Mouse (Mus musculus) cerebellum, adult 8-10 months (tissue): ENCODE data around the gene Pycr2.
"Not testable (repeated sequence)": the region's sequence is repeated elsewhere in the genome, so short reads cannot be mapped to it uniquely, and the experiment has no call there.

ENCODE experiments used
- DNase-seq: peaks from one replicate; pipeline ENCODE4 v3.0.0; 2022

The Pycr2 gene

GRCm38 (mm10) chr1:180905876-180906275 is 1.8 kb downstream of the Pycr2 start:
- DNase-seq, result no peak

DNA sequence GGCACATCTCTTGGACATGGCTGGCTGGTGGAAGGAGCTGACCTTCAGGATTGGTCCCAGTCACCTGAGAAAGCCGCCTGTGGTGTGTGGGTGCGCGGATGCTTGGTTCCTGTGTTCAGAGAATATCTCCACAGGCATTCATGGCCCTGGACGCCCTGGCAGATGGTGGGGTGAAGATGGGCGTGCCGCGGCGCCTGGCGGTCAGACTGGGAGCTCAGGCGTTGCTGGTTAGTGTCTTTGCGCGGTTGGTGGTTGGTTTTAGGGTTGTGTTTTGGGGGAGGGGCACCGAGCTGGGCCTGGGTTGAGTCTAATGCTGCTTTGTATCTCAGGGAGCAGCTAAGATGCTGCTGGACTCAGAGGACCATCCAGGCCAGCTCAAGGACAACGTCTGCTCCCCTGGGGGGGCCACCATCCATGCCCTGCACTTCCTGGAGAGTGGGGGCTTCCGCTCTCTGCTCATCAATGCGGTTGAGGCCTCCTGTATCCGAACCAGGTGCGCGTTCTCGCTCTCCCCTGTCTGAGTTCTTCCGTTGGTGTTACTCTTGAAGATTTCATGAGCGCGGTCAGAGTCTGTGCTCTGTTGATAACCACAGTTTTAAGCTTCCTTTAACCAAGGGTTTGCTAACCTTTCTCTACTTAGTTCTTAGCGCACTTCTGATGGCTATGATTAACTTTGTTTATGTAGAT is 2.5 kb downstream of the Pycr2 start:
- no peak for DNase-seq

DNA sequence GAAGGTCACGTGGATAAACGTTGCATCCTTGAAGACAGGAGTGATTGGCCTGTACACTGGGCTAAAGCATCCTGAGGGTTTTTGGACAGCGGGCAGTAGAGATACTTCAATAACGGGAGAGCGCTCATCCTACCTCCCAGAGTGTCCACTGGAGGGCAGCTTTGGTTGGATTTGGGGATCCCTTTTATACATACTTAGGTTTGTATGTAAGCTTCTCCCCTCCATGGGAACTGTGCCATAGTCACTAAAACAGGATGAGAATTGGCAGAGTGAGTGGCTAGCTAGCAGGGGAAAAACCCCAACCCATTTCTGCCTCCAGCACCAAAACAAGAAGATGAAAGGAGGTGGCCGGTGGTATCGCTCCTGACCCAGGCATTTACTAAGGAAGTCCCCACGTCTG is 7.0 kb downstream of the Pycr2 start:
- no peak for DNase-seq

DNA sequence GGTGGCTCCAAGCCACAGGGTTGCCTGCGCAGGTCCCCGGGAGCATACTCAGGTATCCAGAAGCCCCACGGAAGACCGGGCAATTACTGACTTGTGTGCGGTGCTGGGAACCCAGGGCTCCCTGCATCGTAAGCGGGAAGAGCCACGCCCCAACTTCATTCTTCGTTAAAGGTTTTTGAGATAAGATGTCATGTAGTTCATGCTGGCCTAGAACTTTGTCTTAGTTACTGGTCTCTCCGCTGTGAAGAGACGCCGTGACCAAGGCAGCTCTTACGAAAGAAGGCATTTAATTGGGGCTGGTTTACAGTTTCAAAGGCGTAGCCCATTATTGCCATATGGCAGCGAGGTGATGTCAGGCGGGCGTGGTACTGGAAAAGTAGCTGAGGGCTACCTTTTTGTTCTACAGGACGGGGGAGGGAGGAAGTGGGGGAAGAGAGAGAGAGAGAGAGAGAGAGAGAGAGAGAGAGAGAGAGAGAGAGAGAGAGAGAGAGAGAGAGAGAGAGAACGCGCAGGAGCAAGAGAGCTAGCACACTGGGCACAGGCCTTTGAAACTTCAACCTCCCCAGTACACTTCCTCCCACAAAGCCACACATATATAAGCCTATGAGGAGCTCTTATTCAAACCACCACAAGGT is 7.7 kb downstream of the Pycr2 start:
- DNase-seq, result no peak

DNA sequence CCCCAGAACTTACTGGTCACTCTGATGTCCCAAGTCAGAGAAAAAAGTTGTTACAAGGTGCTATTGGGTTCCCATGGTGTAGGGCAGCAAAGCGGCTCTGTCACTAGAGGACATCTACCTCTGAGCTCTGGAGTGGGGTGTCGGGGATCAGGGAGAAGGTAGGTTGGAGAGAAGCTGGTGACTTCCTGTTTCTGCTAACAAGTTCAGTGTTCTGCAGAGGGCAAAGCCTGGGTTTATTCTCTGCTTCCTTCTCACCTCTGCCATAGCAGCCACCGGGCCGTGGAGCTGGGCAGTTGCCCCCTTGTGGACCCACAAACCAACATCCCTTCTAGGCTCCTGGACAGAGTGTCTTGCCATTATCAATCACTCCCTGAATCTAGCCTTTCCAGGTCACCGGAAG is 8.7 kb downstream of the Pycr2 start:
- DNase-seq, result no peak

GRCm38 (mm10) chr1:180913797-180914196 is 9.7 kb downstream of the Pycr2 start:
- DNase-seq, result no peak

DNA sequence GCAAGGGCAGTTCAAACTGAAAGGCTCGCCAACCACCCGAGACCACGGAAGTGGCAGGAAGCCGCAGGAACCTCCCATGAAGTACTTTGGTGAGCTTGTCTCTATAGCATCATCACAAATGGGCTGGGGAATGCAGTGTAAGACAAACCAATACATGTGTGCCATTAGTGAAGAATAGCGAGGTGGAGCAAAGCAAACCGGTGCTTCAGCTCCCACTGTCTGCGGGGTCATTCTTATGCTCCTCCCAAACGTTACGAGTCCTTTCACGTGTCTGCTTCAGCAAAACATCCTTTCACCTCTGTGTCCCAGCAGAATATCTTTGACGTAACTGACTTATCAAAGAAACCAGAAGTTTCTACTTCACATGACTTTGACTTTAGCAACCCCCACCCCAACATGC is 12.3 kb downstream of the Pycr2 start:
- no peak for DNase-seq

DNA sequence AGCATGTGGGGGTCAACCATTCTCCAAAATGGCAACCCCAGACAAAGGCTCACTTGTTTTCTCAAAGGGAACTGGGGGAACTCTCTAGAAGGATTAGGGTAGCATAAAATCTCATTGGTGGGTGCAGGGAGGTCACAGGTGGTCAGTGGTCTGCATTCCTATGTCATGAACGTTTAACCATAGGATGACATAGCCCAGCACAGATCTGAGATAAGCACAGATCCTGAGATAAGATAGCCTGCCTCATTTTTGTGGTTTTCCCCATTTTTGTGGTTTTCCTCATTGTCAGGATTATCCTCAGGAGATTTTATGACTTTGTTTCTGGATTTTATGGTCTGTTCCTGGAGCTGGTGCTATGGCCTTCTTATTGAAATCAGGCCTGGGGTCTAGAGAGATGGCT is 13.0 kb downstream of the Pycr2 start:
- no peak for DNase-seq

- no peak for DNase-seq
These were observed 15.6 kb downstream of the Pycr2 start for GRCm38 (mm10) chr1:180919686-180920085.

GRCm38 (mm10) chr1:180922273-180923048 is 18.4 kb downstream of the Pycr2 start:
- no peak for DNase-seq

GRCm38 (mm10) chr1:180924737-180925136 is 20.6 kb downstream of the Pycr2 start:
- DNase-seq, result no peak

- no peak for DNase-seq
These were observed 22.2 kb downstream of the Pycr2 start for GRCm38 (mm10) chr1:180926286-180926685.

- DNase-seq, result no peak
These were observed 25.5 kb downstream of the Pycr2 start for GRCm38 (mm10) chr1:180929599-180929998.

- DNase-seq, result no peak
These were observed 27.0 kb downstream of the Pycr2 start for GRCm38 (mm10) chr1:180931106-180931505.

DNA sequence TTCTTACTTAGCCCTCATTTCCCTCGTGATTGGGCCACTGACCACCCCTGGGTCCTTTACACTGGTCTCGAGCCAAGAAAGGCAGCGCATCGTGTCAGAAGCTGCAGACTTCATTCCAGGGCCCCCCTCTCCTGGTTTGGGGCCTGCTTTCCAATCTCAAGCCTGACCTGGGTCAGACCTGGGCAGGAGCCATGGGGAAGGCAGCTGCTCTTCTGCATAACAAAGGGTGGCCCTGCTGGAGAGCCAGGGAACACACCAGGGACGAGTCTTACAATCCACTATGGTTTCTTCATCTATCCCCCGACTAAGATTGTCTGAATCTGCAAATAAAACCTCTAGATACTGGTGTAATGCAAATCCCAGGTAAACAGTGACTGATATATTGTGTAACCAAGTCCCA is 29.6 kb downstream of the Pycr2 start:
- no peak for DNase-seq

DNA sequence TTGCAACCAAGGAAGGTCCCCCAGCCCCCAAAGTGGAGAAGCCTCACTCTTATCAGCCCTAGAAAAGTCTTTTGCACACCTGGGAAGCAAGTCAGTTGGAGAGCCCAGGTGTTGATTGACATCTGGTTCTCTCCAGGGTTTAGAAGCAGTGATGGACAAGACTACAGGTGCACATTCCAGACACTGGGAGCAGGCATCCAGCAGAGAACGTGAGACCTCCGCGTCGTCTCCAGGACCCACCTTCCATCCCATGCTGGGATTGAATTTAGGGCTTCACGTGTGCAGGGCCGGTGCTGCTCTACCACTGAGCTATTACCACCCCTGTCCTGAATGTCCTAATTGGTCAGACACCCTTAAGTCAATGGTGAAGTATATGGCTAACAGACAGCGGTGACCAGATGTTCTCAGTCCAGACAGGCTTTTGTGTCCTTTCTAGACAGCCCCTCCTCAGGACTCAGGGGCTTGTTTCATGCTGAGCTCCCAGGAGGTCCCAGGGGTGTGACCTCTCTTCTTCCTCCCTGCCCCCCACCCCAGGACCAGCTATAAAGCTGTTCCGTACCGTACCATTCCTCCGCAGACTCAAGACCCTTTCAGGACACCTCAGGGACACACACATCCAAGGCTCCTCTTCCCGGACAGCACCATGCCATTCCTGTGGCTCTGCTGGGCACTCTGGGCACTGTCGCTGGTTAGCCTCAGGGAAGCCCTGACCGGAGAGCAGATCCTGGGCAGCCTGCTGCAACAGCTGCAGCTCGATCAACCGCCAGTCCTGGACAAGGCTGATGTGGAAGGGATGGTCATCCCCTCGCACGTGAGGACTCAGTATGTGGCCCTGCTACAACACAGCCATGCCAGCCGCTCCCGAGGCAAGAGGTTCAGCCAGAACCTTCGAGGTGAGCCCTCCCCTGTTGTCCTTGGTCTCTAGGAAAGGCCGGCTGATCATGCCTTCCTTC is 30.6 kb downstream of the Pycr2 start, which contains the start of gene Lefty1:
Gene Lefty1 (plus strand): TSS at position 556 of the 953 bp plus-strand sequence.
- no peak for DNase-seq

- not testable (repeated sequence) for DNase-seq
These were observed 32.7 kb downstream of the Pycr2 start for GRCm38 (mm10) chr1:180936610-180937398.

- not testable (repeated sequence) for DNase-seq
These were observed 33.5 kb downstream of the Pycr2 start for GRCm38 (mm10) chr1:180937631-180938030.

DNA sequence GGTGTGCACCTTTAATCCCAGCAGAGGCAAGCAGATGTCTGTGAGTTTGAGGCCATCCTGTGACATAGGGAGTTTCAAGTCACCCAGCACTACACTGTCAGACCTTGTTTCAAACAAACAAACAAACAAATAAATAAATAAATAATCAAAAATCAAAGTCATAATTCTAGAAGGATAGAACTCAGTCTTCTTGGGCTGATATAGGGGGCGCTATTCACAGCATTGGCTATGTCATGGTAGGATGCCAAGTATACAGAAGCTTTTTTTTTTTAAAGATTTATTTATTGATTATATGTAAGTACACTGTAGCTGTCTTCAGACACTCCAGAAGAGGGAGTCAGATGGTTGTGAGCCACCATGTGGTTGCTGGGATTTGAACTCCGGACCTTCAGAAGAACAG is 34.7 kb downstream of the Pycr2 start:
- DNase-seq, result not testable (repeated sequence)

DNA sequence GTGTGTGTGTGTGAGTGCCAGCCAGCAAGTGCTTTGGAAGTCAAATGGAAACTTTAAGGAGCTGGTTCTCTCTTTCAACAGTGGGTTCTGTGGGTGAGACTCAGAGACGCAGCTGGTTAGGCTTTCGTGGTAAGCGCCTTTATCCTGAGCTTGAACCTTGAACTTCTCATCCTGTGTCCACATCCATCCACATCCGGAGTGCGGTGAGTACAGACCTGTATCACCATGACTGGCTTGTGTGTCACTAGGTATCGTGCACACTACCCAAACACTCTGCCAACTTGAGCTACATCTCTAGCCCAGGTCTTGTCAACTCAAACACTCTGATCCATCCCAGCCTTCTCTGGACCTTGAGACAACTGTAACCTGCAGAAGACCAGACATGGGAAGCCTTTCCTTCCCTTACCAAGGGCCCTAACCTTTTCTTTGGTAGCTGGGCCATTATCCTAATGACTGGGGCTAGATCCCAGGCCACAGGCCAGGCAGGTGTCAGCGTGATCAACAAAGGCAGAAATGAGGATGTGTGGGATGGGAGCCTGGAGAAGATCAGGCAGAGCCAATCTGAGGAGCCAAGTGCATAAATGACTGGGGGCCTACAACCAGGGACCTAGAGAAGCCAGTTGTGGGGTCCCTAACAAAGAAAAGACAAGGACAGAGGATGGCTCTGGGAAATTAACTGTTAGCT is 36.8 kb downstream of the Pycr2 start:
- DNase-seq, result no peak

- no peak for DNase-seq
These were observed 37.6 kb downstream of the Pycr2 start for GRCm38 (mm10) chr1:180941726-180942125.
